In the genomic region with DNA sequence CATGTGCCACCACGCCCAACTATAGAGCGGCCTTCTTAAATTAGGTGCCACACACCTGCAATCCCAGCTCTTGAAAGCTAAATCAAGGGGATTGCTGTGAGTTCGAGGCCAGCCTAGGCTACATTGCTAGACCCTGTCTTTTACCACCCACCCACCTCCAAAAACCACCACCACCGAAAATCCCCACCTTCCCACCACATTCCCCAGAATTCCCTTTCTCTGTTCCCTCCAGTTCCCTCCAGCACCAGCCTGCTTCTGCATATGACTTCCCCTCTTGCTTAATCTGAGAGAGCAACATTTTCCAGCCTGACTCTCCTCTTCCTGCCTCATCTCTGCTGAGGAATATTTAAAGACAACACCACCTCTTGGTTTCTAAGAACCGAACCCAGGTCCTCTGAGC, we compare ENCODE assay signal across 18 mouse cellular contexts. TPM values are rescaled to one million over a fixed set of nuclear protein-coding genes. Genes with fewer than 3 reads are reported as not detected.
DNase-seq lines count a peak whose midpoint lies in the region; ATAC-seq and TF ChIP-seq lines count a peak whose summit lies in the region.
"Had no signal": no experiment of that assay in that cellular context is flagged by ENCODE, and none has a peak within 500 bp of the region (broad histone marks: within the 10 kb centered on the region; RNA-seq: fewer than 3 reads in every experiment).

No protein-coding gene starts in this region.

- peak overlapping the region; percentile 5 for H3K27ac ChIP-seq in liver, adult 2 months (replicated peaks; ENCODE audit: insufficient read depth, low read depth, low read length)
- H3K27ac ChIP-seq in intestine, embryonic 16.5 days (ENCODE audit: low read length), result 0 out of 2 replicates have a peak overlapping the region, but pooled peaks have one; percentile 13
- H3K27ac ChIP-seq in stomach, embryonic 15.5 days, result peak overlapping the region; percentile 79
- no peak overlapping the region for H3K27ac ChIP-seq in hindbrain, embryonic 10.5 days
- H3K27ac ChIP-seq: midbrain, embryonic 10.5 days; neural tube, embryonic 15.5 days had no signal

- TF ChIP-seq CTCF in liver, adult 2 months (IDR thresholded peaks at IDR 0.05; ENCODE audit: low read depth, low read length), result no peak

- no peak overlapping the region for H3K4me3 ChIP-seq in liver, adult 2 months (ENCODE audit: insufficient read depth, low read depth, low read length)
- no peak overlapping the region for H3K4me3 ChIP-seq in intestine, embryonic 16.5 days (ENCODE audit: low read length)
- no peak overlapping the region for H3K4me3 ChIP-seq in stomach, embryonic 15.5 days (replicated peaks)
- H3K4me3 ChIP-seq in hindbrain, embryonic 10.5 days, result no peak overlapping the region
- H3K4me3 ChIP-seq: heart, embryonic 13.5 days; liver, embryonic 13.5 days; midbrain, embryonic 10.5 days; neural tube, embryonic 15.5 days had no signal

- H3K4me2 ChIP-seq in intestine, embryonic 16.5 days (ENCODE audit: low read depth, low read length), result no peak overlapping the region
- no peak overlapping the region for H3K4me2 ChIP-seq in stomach, embryonic 15.5 days
- H3K4me2 ChIP-seq: liver, embryonic 13.5 days; neural tube, embryonic 15.5 days had no signal

- TF ChIP-seq POLR2A in liver, adult 2 months (IDR thresholded peaks at IDR 0.05; ENCODE audit: extremely low read depth, insufficient read depth, low read length), result no peak

- H3K4me1 ChIP-seq in liver, adult 2 months (ENCODE audit: control insufficient read depth, insufficient read depth, low read length), result peaks cover 26% of the 10 kb centered on the region
- peaks cover 23% of the 10 kb centered on the region for H3K4me1 ChIP-seq in intestine, embryonic 16.5 days (ENCODE audit: control insufficient read depth, insufficient read depth, low read length)
- H3K4me1 ChIP-seq in stomach, embryonic 15.5 days, result peaks cover 19% of the 10 kb centered on the region; the same call in 1 of the 2 replicates
- H3K4me1 ChIP-seq in hindbrain, embryonic 10.5 days (replicated peaks), result peaks cover 33% of the 10 kb centered on the region

- H3K9ac ChIP-seq in liver, adult 2 months (ENCODE audit: low read depth, low read length), result no peak overlapping the region
- no peak overlapping the region for H3K9ac ChIP-seq in intestine, embryonic 16.5 days (ENCODE audit: low read depth, low read length)
- H3K9ac ChIP-seq in stomach, embryonic 15.5 days, result no peak overlapping the region
- H3K9ac ChIP-seq: liver, embryonic 13.5 days; neural tube, embryonic 15.5 days had no signal

- DNase-seq in heart, adult 11 months, result peak; percentile 92
- no peak for DNase-seq in heart, postnatal 14 days
- no peak for DNase-seq in liver, adult 2 months (ENCODE audit: extremely low read depth, low read depth, low spot score)
- no peak for DNase-seq in liver
- no peak for DNase-seq in hindbrain, embryonic 10.5 days (ENCODE audit: low spot score)
- DNase-seq: adrenal gland, postnatal 25 days; cerebellum, adult 9-11 months; layer of hippocampus, adult 9-11 months; liver, embryonic 13.5 days; retina, postnatal 1 day; thymus, postnatal 14 days had no signal

- intact Hi-C loops in heart, postnatal 14 days (cut with DNase I), result loop anchor here (5.0 to 10.0 kb wide), 2 partner anchors 36 to 1069 kb away; a partner anchor contains a TSS

- H3K79me2 ChIP-seq in liver, adult 2 months (ENCODE audit: control insufficient read depth, insufficient read depth, low read length), result no peaks in the 10 kb centered on the region

- no peaks in the 10 kb centered on the region for H3K27me3 ChIP-seq in liver, adult 2 months (ENCODE audit: control insufficient read depth, insufficient read depth, low read length)
- H3K27me3 ChIP-seq in intestine, embryonic 16.5 days (replicated peaks; ENCODE audit: control insufficient read depth, insufficient read depth, low read length), result no peaks in the 10 kb centered on the region
- H3K27me3 ChIP-seq in stomach, embryonic 15.5 days (replicated peaks), result no peaks in the 10 kb centered on the region
- H3K27me3 ChIP-seq in hindbrain, embryonic 10.5 days (ENCODE audit: insufficient read depth, poor library complexity, severe bottlenecking), result no peaks in the 10 kb centered on the region
- H3K27me3 ChIP-seq: heart, embryonic 13.5 days; liver, embryonic 13.5 days; neural tube, embryonic 15.5 days had no signal

- H3K9me3 ChIP-seq in intestine, embryonic 16.5 days (ENCODE audit: control insufficient read depth, low read length), result no peaks in the 10 kb centered on the region
- H3K9me3 ChIP-seq in stomach, embryonic 15.5 days, result no peaks in the 10 kb centered on the region
- H3K9me3 ChIP-seq in hindbrain, embryonic 10.5 days, result no peaks in the 10 kb centered on the region
- H3K9me3 ChIP-seq: heart, embryonic 13.5 days; liver, embryonic 13.5 days; midbrain, embryonic 10.5 days; neural tube, embryonic 15.5 days had no signal

- H3K36me3 ChIP-seq in liver, adult 2 months (ENCODE audit: control insufficient read depth, insufficient read depth, low read length), result no peaks in the 10 kb centered on the region
- H3K36me3 ChIP-seq in intestine, embryonic 16.5 days (ENCODE audit: control insufficient read depth, insufficient read depth, low read length), result no peaks in the 10 kb centered on the region
- no peaks in the 10 kb centered on the region for H3K36me3 ChIP-seq in stomach, embryonic 15.5 days
- H3K36me3 ChIP-seq in hindbrain, embryonic 10.5 days, result no peaks in the 10 kb centered on the region
- H3K36me3 ChIP-seq: heart, embryonic 13.5 days; liver, embryonic 13.5 days; midbrain, embryonic 10.5 days; neural tube, embryonic 15.5 days had no signal

- 87% methylated on average over 5 of the region's 5 CpGs for WGBS in liver, adult 2 months
- WGBS in intestine, embryonic 16.5 days, result 89% methylated on average over 5 of the region's 5 CpGs
- 83% methylated on average over 5 of the region's 5 CpGs for WGBS in stomach, embryonic 15.5 days
- 89% methylated on average over 5 of the region's 5 CpGs for WGBS in hindbrain, embryonic 10.5 days

- no peak for ATAC-seq in intestine, embryonic 16.5 days
- no peak for ATAC-seq in stomach, embryonic 15.5 days (ENCODE audit: insufficient read depth, low FRiP score, low read depth)
- no peak for ATAC-seq in megakaryocyte-erythroid progenitor cell, adult 5-6 weeks (replicated peaks; ENCODE audit: low FRiP score, low TSS enrichment, poor library complexity, severe bottlenecking)
- ATAC-seq: forebrain, embryonic 14.5 days had no signal

RNA-seq across cellular contexts. Expression of a gene that starts 58.5 kb away (rescaled TPM):
- 10 to 100 TPM; 38.6 to 39.2 TPM for total RNA-seq in heart, postnatal 14 days (2021)
- total RNA-seq in liver, adult 2 months (2014; rRNA removed), result 10.6 and 10.9 TPM in 2 replicates
- 1.3 and 1.6 TPM in 2 replicates for polyA plus RNA-seq in liver, adult 2 months (2012; rRNA removed)
- polyA plus RNA-seq in intestine, embryonic 16.5 days (2015; fragmentation: Nextera tagmentation; extraction: Ambion mirVana), result 18.3 and 21.8 TPM in 2 replicates
- polyA plus RNA-seq in stomach, embryonic 15.5 days (2015; fragmentation: Nextera tagmentation; extraction: Ambion mirVana), result 29.8 and 35.5 TPM in 2 replicates
- total RNA-seq in megakaryocyte-erythroid progenitor cell, adult 5-6 weeks (2014; fragmentation: Nextera tagmentation), result 27.6 and 32.8 TPM in 2 replicates
- 24.3 and 34.3 TPM in 2 replicates for total RNA-seq in megakaryocyte-erythroid progenitor cell, adult 5-6 weeks (2017)
- polyA plus RNA-seq in hindbrain, embryonic 10.5 days (2016; fragmentation: Nextera tagmentation; extraction: Ambion mirVana), result 38.1 and 50.1 TPM in 2 replicates
